Mouse (Mus musculus) liver, embryonic 16.5 days (tissue): Measurements from ENCODE around the gene Wdr72. TPM values are rescaled to one million over a fixed set of nuclear protein-coding genes. Genes with fewer than 3 reads are reported as not detected.

Experiments used
- ATAC-seq: fragments of 200-750 bp; cut with Nextera tagmentation; 2 replicates; pipeline ENCODE4 v1.8.0; 2017; ENCODE audit warnings: low read depth, mild to moderate bottlenecking, moderate number of reproducible peaks, moderate library complexity
- H3K27ac ChIP-seq: fragments of 300-500 bp; sonication (generic); 2 replicates; pipeline ENCODE4 v1.5.1; 2014; ENCODE audit warnings: mild to moderate bottlenecking, low read length
- H3K27me3 ChIP-seq: fragments of 300-500 bp; sonication (generic); 2 replicates; pipeline ENCODE4 v1.6.1; 2014; ENCODE audit warnings: low read depth, low read length, mixed read lengths; ENCODE audit not compliant: control insufficient read depth, insufficient read depth
- H3K36me3 ChIP-seq: fragments of 300-500 bp; sonication (generic); 2 replicates; pipeline ENCODE4 v1.6.1; 2014; ENCODE audit warnings: mild to moderate bottlenecking; ENCODE audit not compliant: control insufficient read depth, insufficient read depth
- H3K4me1 ChIP-seq: fragments of 300-500 bp; sonication (generic); 2 replicates; pipeline ENCODE4 v1.6.1; 2014; ENCODE audit warnings: low read depth, low read length, mixed read lengths; ENCODE audit not compliant: control insufficient read depth
- H3K4me2 ChIP-seq: fragments of 300-500 bp; sonication (generic); 2 replicates; pipeline ENCODE4 v1.6.1; 2014; ENCODE audit warnings: low read depth, low read length, mixed read lengths
- H3K4me3 ChIP-seq: fragments of 300-500 bp; sonication (generic); 2 replicates; pipeline ENCODE4 v1.5.1; 2014; ENCODE audit warnings: low read depth, mild to moderate bottlenecking, low read length
- H3K9ac ChIP-seq: fragments of 300-500 bp; sonication (generic); 2 replicates; pipeline ENCODE4 v1.6.1; 2014; ENCODE audit warnings: low read depth, low read length
- H3K9me3 ChIP-seq: fragments of 300-500 bp; sonication (generic); replicated peaks from 2 replicates; pipeline ENCODE4 v1.6.1; 2016; ENCODE audit warnings: low read length; ENCODE audit not compliant: control insufficient read depth
- WGBS: fragments of 180-500 bp; shearing (Covaris S2); extraction: QIAGEN DNeasy Blood & Tissue Kit; methylation state at CpG from one replicate; pipeline ENCODE4 v1.1.7; 2014; ENCODE audit not compliant: insufficient replicate concordance; 5-methylcytosine and 5-hydroxymethylcytosine counted together
- polyA plus RNA-seq: library from polyadenylated mRNA; unstranded; fragments of >200 nt; fragmentation: Nextera tagmentation; extraction: Ambion mirVana; gene quantifications from 2 replicates; pipeline ENCODE4 v1.2.1, GENCODE M21; 2015

Wdr72 gene
- polyA plus RNA-seq, 1 experiment from 2014 or later: 0.04 TPM

DNA sequence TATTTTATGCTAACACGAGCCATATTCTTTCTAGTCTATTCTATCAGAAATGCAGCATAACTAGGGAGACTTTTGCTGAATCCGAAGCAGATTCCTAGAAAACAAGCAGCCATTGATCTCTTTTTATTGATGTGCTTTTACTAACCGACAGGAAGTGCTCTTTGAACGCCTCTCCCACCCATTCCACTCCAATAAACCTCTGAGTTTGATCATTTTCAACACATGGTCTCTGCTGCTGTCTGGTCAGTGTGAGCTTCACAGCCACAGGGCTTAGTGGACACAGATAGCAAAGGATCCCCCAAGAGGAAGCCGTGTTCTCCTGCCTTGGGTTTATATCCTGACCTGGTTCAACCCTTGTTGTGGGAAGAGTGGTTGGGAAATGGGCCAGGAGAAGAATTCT is 218.7 kb downstream of the Wdr72 start:
- no peak overlapping the region for H3K27ac ChIP-seq
- 40% methylated on average over 5 of the region's 5 CpGs for WGBS

DNA sequence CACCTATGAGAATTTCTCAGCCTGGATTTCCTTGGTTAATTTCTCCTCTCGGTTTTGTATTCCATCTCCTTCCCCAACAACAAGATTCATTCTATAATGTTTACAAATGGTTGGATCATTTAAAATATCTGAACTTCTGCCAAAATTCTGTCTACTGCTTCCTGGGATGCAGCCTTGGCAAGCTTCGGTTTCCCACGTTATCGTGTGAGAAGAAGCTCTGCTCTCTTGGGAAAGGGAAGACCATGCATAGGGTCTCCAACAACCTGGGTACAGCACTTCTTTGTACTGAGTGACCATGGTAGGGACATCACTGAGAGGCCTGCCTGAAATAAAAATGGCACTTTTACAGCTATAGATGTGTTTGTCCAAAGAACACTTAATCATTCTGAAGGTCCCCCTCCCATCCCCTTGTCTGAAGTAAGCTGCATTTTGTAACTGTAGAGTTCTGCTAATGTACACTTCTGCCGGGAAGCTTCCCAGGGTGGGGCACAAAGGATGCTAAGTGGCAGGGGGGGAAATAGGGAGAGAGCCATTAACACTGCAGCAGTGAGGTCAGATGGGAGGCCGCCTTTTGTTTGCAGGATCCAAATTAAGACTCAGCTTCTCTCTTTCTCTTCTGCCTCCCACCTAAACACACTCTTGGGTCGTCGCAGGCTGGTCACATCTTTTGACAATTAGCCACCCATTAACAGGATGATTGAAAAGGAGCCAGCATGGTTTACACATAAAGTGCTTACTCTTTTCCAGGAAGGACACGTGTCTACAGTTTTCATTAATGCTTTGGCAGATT is 220.7 kb downstream of the Wdr72 start:
- Histone ChIP-seq H3K4me3 (no peak overlapping the region), H3K4me2 (no peak overlapping the region), H3K9me3 (no peaks in the 10 kb centered on the region), H3K27ac (no peak overlapping the region), H3K4me1 (no peaks in the 10 kb centered on the region), H3K36me3 (no peaks in the 10 kb centered on the region), H3K27me3 (no peaks in the 10 kb centered on the region), H3K9ac (no peak overlapping the region)
- ATAC-seq: no peak
- WGBS: 50% methylated on average over 9 of the region's 9 CpGs

More for the DNA sequence above, 218.7 kb downstream of the Wdr72 start:
- Histone ChIP-seq H3K9ac (no peak overlapping the region), H3K9me3 (no peaks in the 10 kb centered on the region), H3K27me3 (no peaks in the 10 kb centered on the region), H3K4me3 (no peak overlapping the region), H3K4me2 (no peak overlapping the region), H3K36me3 (no peaks in the 10 kb centered on the region), H3K4me1 (no peaks in the 10 kb centered on the region)
- ATAC-seq: no peak

DNA sequence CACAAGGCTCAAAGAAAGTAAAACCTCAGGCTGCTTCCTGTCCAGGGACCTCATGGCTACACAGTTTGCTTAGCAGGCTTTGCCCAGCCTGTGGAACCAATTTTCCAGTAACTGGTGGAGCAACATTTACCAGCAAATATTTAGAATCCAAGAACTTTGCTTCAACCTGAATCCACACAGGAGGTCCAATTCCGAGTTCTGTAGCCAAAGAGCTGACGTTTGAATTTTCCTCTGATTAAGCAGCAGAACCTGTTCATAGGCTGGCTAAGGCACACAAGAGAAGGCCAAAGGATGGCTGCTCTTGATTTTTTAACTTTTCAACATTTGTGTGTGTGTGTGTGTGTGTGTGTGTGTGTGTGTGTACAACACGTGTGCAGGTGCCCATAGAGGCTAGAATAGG is 222.2 kb downstream of the Wdr72 start:
- no peak for ATAC-seq
- no peak overlapping the region for H3K27ac ChIP-seq

More for the DNA sequence above, 222.2 kb downstream of the Wdr72 start:
- no peak overlapping the region for H3K4me2 ChIP-seq
- H3K9me3 ChIP-seq: no peaks in the 10 kb centered on the region
- no peak overlapping the region for H3K4me3 ChIP-seq
- no peaks in the 10 kb centered on the region for H3K27me3 ChIP-seq
- no peaks in the 10 kb centered on the region for H3K36me3 ChIP-seq
- H3K4me1 ChIP-seq: no peaks in the 10 kb centered on the region
- 49% methylated on average over 3 of the region's 3 CpGs for WGBS
- H3K9ac ChIP-seq: no peak overlapping the region

Other genes starting within 250 kb of the Wdr72 start
- gene Unc13c, start 141.4 kb upstream of the Wdr72 start, polyA plus RNA-seq: 0.01 and 0.02 TPM in 2 replicates